Mouse (Mus musculus) C2C12 (cell line): ENCODE measurements around the gene Treml1. TPM values are rescaled to one million over a fixed set of nuclear protein-coding genes. Genes with fewer than 3 reads are reported as not detected.

Experiments used
- H3K27me3 ChIP-seq: one replicate; pipeline ENCODE4 v1.6.1; 2011; ENCODE audit not compliant: control insufficient read depth, insufficient read depth, insufficient read length
- H3K36me3 ChIP-seq: one replicate; pipeline ENCODE4 v1.6.1; 2011; ENCODE audit not compliant: control insufficient read depth, insufficient read depth
- H3K4me3 ChIP-seq: one replicate; pipeline ENCODE4 v1.5.1; 2011; ENCODE audit warnings: mild to moderate bottlenecking, control low read depth; ENCODE audit not compliant: poor library complexity, insufficient read depth, severe bottlenecking
- H3K79me2 ChIP-seq: one replicate; pipeline ENCODE4 v1.6.1; 2011; ENCODE audit not compliant: control insufficient read depth, insufficient read depth
- H3K79me3 ChIP-seq: one replicate; pipeline ENCODE4 v1.6.1; 2011; ENCODE audit warnings: low read depth, control low read depth
- H3ac ChIP-seq: one replicate; pipeline ENCODE3; 2011; ENCODE audit warnings: low read depth; ENCODE audit not compliant: control insufficient read depth, insufficient read length
- CEBPB ChIP-seq: IDR thresholded peaks from one replicate; pipeline ENCODE4 v1.6.1; 2011; ENCODE audit warnings: low read depth, mild to moderate bottlenecking, control low read depth, moderate library complexity
- CTCF ChIP-seq: IDR thresholded peaks from one replicate; pipeline ENCODE4 v1.5.1; 2011; ENCODE audit not compliant: control insufficient read depth, insufficient read depth, insufficient read length
- FOSL1 ChIP-seq: IDR thresholded peaks from one replicate; pipeline ENCODE4 v1.8.0; 2011; ENCODE audit warnings: mild to moderate bottlenecking, low read length; ENCODE audit not compliant: poor library complexity, insufficient read depth, severe bottlenecking
- MAX ChIP-seq: IDR thresholded peaks from one replicate; pipeline ENCODE4 v1.6.1; 2011; ENCODE audit warnings: mild to moderate bottlenecking, control low read depth
- MYOD1 ChIP-seq: IDR thresholded peaks from one replicate; pipeline ENCODE4 v1.6.1; 2011; ENCODE audit warnings: low read depth; ENCODE audit not compliant: control insufficient read depth, insufficient read length
- MYOG ChIP-seq: IDR thresholded peaks from one replicate; pipeline ENCODE4 v1.6.1; 2011; ENCODE audit not compliant: control insufficient read depth, insufficient read length; ENCODE audit errors: extremely low read depth
- USF1 ChIP-seq: IDR thresholded peaks from one replicate; pipeline ENCODE4 v1.6.1; 2011; ENCODE audit warnings: low read depth, mild to moderate bottlenecking, control low read depth, moderate library complexity
- polyA plus RNA-seq: library from polyadenylated mRNA; unstranded; fragments of >200 nt; fragmentation: generic; extraction: Trizol; gene quantifications from one replicate; pipeline ENCODE4 v1.2.1, GENCODE M21; 2012; ENCODE audit warnings: missing spikeins

Gene Treml1
- polyA plus RNA-seq, 1 experiment = not detected

- Histone ChIP-seq H3ac (no peak overlapping the region), H3K27me3 (no peaks in the 10 kb centered on the region), H3K79me3 (no peaks in the 10 kb centered on the region), H3K36me3 (no peaks in the 10 kb centered on the region), H3K79me2 (no peaks in the 10 kb centered on the region), H3K4me3 (no peak overlapping the region)
- no peak for TF ChIP-seq MYOD1
- TF ChIP-seq MAX = no peak
- no peak for TF ChIP-seq CEBPB
- TF ChIP-seq FOSL1 = no peak
- no peak for TF ChIP-seq MYOG
Observed at GRCm38 (mm10) chr17:48360462-48360861, 746 bp downstream of the Treml1 start.

GRCm38 (mm10) chr17:48362346-48362745 is 2.6 kb downstream of the Treml1 start:
- no peak for TF ChIP-seq CEBPB
- TF ChIP-seq MAX = no peak
- TF ChIP-seq CTCF = no peak
- no peak for TF ChIP-seq MYOD1
- no peak for TF ChIP-seq FOSL1
- TF ChIP-seq MYOG = no peak
- TF ChIP-seq USF1 = no peak
- H3K36me3 ChIP-seq = no peaks in the 10 kb centered on the region

GRCm38 (mm10) chr17:48362966-48363365 is 3.2 kb downstream of the Treml1 start:
- TF ChIP-seq USF1 = no peak
- no peak for TF ChIP-seq MYOD1
- no peak for TF ChIP-seq CTCF
- no peak for TF ChIP-seq FOSL1

More at GRCm38 (mm10) chr17:48362346-48362745, 2.6 kb downstream of the Treml1 start:
- H3K4me3 ChIP-seq = no peak overlapping the region
- H3ac ChIP-seq = no peak overlapping the region
- no peaks in the 10 kb centered on the region for H3K79me2 ChIP-seq
- no peaks in the 10 kb centered on the region for H3K27me3 ChIP-seq
- no peaks in the 10 kb centered on the region for H3K79me3 ChIP-seq

GRCm38 (mm10) chr17:48363421-48363965 is 3.8 kb downstream of the Treml1 start:
- no peaks in the 10 kb centered on the region for H3K36me3 ChIP-seq
- TF ChIP-seq MYOG (no peak), USF1 (no peak), FOSL1 (no peak)
- no peaks in the 10 kb centered on the region for H3K79me3 ChIP-seq
- no peaks in the 10 kb centered on the region for H3K79me2 ChIP-seq
- H3K27me3 ChIP-seq = no peaks in the 10 kb centered on the region
- H3K4me3 ChIP-seq = no peak overlapping the region
- H3ac ChIP-seq = no peak overlapping the region

More at GRCm38 (mm10) chr17:48362966-48363365, 3.2 kb downstream of the Treml1 start:
- no peaks in the 10 kb centered on the region for H3K36me3 ChIP-seq
- no peaks in the 10 kb centered on the region for H3K27me3 ChIP-seq
- H3K79me3 ChIP-seq = no peaks in the 10 kb centered on the region
- H3K4me3 ChIP-seq = no peak overlapping the region
- H3K79me2 ChIP-seq = no peaks in the 10 kb centered on the region
- H3ac ChIP-seq = no peak overlapping the region

GRCm38 (mm10) chr17:48365511-48366155 is 5.9 kb downstream of the Treml1 start:
- Histone ChIP-seq H3K79me2 (no peaks in the 10 kb centered on the region), H3K27me3 (no peaks in the 10 kb centered on the region), H3K4me3 (no peak overlapping the region), H3K79me3 (no peaks in the 10 kb centered on the region), H3K36me3 (no peaks in the 10 kb centered on the region), H3ac (no peak overlapping the region)
- TF ChIP-seq CTCF (no peak), USF1 (no peak), CEBPB (no peak), MYOG (no peak), FOSL1 (no peak), MYOD1 (no peak)

- no peak for TF ChIP-seq MAX
- no peak for TF ChIP-seq CTCF
- no peak for TF ChIP-seq MYOD1
- TF ChIP-seq CEBPB = no peak
- TF ChIP-seq MYOG = no peak
- no peak for TF ChIP-seq FOSL1
- TF ChIP-seq USF1 = no peak
- H3K36me3 ChIP-seq = no peaks in the 10 kb centered on the region
- H3K4me3 ChIP-seq = no peak overlapping the region
- no peak overlapping the region for H3ac ChIP-seq
- H3K79me2 ChIP-seq = no peaks in the 10 kb centered on the region
- no peaks in the 10 kb centered on the region for H3K79me3 ChIP-seq
- H3K27me3 ChIP-seq = no peaks in the 10 kb centered on the region
Observed at GRCm38 (mm10) chr17:48366806-48367205, 7.1 kb downstream of the Treml1 start.
